Mouse (Mus musculus): ENCODE measurements at regions not wholly inside any gene's neighbourhood (a gene's known extent, or its start where the extent isn't known, plus 50 kb on each side); places are given as distances from the start of the nearest gene placed in this dataset.

- DNase-seq (ENCODE audit: low read depth), result no peak
These were observed 371.3 kb upstream of the Dynlrb2 start for GRCm38 (mm10) chr8:116133503-116133902.

DNA sequence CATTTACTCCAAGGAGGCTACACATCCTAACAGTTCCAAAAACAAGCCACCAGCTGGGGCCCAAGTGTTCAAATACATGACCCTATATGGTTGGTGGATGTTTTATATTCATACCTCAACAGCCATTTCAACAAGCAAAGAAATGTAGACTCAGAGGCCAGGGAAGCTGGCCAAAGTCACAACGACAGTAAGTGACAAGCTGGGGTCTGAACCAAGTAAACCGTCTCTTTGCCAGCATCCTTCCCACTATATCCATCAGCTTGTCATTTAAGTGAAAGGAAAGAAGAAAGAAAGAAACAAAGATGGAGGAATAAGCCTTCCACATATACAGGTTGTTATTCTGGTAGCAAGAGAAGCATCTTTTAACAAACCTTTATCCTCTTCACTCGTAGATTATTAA, 371.7 kb upstream of the Dynlrb2 start:
- no peak for DNase-seq (ENCODE audit: low read depth)

DNA sequence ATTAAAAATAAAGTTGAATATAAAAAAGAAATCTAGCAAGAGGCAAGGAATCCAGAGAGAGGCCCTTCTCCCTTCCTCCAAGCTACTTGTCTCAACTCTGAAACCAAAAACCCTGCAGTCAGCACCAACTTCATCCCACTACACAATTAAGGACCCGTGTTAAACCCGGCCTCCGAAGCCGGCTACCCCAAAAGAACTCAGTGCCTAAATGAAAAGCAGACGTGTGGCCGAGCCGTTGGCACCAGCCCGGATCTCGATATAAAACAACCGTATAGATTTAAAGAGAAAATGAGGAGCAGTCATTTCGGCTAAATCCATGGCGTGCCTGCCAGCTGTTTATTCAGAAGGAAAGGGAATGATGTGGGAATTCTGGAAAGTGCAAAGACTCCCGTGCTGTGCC, 384.7 kb upstream of the Dynlrb2 start:
- DNase-seq (ENCODE audit: low read depth), result no peak

GRCm38 (mm10) chr8:116117919-116118318, 386.9 kb upstream of the Dynlrb2 start:
- DNase-seq (ENCODE audit: low read depth), result no peak

DNA sequence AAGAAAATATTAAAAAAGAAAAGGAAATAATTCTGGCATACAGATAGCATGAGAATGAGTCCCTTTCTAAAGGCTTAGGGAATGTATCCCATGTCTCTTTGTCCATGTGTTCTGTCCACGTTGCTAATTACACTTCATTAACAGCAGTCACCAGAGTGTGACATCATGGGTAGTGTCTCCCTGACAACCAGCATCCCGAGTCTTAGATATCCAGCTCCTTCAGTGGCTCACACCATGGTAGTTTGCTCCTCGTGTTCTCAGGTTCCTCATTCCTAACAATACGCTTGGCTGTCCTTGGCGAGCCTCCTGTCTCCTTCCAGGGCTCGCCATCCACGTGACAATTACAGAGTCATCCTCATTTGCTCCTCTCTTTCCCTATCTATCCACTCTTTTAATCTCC, 388.1 kb upstream of the Dynlrb2 start:
- DNase-seq (ENCODE audit: low read depth), result no peak

DNA sequence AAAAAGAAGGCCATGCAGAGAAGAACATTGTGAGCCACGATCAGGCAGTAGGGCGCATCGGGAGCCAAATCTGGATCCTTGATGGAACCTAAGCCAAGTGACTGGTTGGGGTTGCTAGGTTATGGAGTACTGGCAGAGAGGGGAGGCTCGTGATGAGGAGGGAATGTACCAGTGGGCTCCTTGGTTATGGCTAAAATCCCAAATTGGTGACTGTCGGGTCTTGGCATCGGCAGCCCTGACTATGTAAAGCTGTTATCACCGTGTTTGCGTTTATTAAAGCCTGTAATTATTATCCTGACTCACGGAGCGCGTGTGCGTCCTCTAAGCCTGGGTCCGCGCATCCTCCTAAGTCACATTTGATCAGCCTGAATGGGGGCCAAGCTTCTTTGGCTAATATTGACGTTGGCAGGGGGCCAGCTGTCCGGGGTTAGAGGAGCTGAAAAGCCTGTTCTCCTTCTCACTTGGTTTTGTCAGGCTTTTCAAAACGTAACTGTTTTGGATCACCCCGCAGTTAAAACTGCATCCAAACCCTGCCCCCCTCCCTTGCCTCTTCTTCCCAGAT, 388.9 kb upstream of the Dynlrb2 start:
- DNase-seq (ENCODE audit: low read depth), result no peak

GRCm38 (mm10) chr8:116114978-116115377, 389.8 kb upstream of the Dynlrb2 start:
- no peak for DNase-seq (ENCODE audit: low read depth)

DNA sequence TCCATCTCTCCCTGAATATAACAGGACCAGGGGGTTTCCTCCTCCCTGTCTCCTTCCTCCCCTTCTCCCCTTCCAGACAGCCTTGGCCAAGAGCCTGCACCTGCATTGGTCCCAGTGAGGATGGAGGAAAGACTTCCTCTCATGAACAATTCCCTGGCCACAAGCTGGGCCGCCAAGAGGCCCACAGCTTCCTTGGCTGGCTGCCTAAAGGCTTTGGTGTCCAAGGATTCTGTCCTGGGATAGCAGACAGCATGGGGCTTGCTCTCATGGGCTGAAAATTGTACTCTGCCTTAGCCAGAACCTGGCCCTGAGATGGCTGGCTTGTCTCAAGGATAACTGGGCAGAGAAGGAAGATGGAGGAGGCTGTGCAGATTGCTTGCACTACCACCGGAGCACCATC, 390.3 kb upstream of the Dynlrb2 start:
- no peak for DNase-seq (ENCODE audit: low read depth)

DNA sequence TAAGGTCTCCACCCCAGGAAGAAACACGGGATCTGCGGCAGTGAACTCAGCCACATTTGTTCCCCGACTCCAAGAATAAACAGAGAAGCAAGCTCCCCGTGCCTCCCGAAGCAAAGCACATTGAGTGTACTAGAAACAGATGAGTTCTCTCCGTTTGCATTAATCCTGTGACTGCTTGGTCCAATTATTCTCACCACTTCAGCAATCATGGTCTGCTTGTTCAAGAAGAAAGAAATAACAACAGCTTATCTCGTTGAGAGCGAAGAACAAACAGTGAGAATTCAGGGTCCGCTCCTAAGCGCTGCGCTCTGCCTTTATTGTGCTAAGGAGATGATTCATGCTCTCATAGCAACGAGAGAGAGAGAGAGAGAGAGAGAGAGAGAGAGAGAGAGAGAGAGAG, 393.6 kb upstream of the Dynlrb2 start:
- no peak for DNase-seq (ENCODE audit: low read depth)

GRCm38 (mm10) chr8:116096666-116097065, 389.1 kb upstream of the Maf start:
- no peak for DNase-seq (ENCODE audit: low read depth)

GRCm38 (mm10) chr8:116083156-116083555, 375.6 kb upstream of the Maf start:
- no peak for DNase-seq (ENCODE audit: low read depth)

GRCm38 (mm10) chr8:116078849-116079407, 371.3 kb upstream of the Maf start:
- no peak for DNase-seq (ENCODE audit: low read depth)

DNA sequence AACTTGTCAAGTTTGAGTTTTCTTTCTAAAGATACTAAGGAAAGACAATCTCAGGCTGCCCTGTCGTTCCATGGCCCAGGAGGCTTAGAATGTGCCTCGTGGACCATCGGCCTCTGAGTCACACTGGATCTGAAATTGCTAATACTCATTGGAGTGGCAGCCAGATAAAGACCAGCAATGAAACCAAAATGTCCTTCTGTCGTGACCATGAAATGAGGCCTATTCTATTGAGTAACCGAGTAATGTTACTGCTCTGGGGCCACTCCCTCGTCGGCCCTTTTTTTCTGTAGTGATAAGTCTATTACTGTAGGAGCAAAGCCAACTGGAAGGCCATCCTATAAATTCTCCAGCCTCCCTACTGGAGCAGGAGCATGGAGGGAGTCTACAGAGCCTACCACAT, 363.9 kb upstream of the Maf start:
- no peak for DNase-seq (ENCODE audit: low read depth)

DNA sequence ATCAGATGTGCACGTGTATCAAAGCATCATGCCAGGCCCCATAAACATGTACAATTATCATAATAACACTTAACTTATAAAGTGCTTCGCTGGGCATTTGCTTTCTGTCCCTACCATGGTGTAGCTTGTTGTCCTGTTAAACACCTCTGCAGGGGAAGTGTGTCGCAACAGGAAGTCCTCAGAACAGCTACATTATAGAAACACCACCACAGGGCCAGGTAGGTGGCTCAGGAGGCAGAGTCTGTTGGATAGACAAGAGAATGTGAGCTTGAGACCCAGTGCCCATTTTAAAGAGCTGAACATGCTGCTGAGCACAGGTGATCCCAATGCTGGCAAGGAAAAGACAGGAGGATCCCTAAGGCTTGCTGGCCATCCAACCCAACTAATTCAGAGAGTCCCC, 361.9 kb upstream of the Maf start:
- no peak for DNase-seq (ENCODE audit: low read depth)

DNA sequence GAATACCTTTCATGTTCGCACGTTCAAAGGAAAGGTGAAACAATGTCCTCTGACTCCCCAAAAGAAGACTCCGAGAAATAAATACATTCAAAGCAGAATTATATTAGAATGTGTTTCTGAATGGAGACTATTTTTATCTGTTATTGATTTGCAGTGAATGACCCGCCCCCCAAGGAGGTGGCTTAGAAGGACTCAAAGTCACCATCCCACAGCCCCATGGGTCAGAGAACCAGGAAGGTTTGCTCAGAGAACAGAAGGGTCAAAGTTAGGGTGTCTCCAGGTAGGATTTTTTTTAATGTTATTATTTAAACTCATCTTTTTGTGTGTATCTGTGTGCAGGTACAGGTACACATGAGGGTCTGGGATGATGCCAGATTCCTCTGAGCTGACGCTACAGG, 360.4 kb upstream of the Maf start:
- DNase-seq (ENCODE audit: low read depth), result no peak

DNA sequence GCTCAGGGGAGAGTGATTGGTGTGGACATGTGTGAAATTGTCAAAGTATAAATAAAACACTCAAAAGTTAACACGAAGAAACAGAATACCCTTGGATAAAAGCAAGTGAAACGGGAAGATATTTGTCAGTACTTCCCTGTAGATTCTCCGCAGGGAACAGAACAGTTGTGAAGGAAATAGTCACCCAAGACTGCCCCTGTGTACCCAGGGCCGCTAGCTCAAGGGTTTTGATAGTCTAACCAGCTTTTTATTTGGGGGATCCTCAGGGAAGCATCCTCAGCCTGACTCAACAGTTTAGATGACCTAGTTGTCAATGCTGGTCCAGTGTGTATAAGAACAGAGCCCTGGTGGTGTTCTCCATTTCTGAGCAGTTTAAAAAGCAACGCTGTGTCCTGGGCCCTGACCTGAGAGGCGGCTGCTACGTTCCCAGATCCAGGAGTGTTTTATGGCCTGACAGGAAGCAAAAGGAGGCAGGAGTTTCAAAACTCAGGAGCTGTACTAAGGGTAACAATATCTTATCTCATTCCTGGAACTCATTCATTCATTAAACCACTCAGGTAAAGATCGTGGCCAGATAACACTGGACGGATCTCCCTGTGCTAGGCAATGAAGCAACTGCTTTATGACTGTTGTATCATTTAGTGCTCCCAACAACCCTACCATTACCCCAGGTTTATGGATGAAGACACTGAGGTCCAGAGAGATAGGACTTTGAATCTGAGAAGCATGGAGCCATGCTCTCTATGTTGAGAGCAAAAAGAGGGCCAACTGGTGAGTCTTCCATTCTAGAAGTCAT, 359.8 kb upstream of the Maf start:
- no peak for DNase-seq (ENCODE audit: low read depth)

DNA sequence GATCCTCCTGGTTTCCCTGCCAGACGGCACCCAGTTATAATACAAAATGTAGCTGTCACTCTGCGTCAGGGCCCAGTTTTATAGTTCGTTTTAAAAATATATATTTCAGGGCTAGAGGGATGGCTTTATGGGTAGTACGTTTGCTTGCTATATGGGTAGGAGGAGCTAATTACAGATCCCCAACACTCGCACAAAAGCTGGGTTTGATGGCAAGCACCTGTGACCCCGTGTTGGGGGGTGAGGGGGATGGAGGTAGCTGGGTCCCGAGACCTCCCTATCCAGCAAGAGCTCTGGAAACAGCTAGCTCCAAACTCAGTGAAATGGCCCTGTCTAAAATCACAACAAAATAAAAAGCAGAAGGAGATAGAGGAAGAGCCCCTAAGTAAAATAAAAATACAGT, 358.3 kb upstream of the Maf start:
- no peak for DNase-seq (ENCODE audit: low read depth)

DNA sequence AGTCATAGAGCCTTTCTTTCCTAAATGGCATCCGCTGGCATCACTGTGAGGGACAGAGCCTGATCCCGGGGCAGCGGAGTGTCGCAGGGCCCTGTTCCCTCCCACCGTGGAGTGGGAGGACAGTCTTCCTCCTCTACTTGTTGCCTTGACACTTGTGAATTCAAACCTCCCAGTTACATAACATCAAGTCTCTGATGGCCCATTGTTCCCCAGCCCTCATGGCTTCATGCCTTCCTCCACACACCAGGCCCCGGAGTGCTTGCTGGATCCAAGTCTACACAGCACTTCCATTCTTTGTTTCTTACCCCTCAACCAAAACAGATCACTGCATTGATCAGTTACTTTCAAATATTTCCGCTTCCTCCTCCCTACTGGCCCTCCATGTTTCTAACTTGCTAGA, 357.7 kb upstream of the Maf start:
- no peak for DNase-seq (ENCODE audit: low read depth)

GRCm38 (mm10) chr8:116064562-116064961, 357.0 kb upstream of the Maf start:
- DNase-seq (ENCODE audit: low read depth), result no peak

GRCm38 (mm10) chr8:116063541-116063940, 355.9 kb upstream of the Maf start:
- no peak for DNase-seq (ENCODE audit: low read depth)

- DNase-seq (ENCODE audit: low read depth), result no peak
These were observed 345.9 kb upstream of the Maf start for GRCm38 (mm10) chr8:116053483-116053882.

GRCm38 (mm10) chr8:116053043-116053442, 345.4 kb upstream of the Maf start:
- DNase-seq (ENCODE audit: low read depth), result no peak

DNA sequence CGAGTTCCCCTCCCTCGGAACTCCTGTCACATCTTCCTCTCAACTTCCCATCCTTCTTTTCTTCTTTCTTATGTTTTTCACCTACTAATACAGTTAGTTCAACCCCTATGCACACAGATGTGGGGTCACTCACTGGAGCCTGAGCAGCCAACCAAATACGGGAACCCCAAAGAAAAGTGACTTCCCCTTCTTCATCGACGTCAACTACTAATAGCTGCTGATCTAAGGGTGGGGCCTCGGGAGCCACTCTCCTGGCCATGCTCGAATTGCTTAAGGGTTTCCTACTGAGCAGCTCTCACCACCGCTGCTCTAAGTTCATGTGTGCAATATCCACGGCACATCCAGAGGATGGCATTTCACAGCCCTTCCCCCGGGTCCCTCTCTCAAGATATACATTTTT, 340.9 kb upstream of the Maf start:
- no peak for DNase-seq (ENCODE audit: low read depth)

DNA sequence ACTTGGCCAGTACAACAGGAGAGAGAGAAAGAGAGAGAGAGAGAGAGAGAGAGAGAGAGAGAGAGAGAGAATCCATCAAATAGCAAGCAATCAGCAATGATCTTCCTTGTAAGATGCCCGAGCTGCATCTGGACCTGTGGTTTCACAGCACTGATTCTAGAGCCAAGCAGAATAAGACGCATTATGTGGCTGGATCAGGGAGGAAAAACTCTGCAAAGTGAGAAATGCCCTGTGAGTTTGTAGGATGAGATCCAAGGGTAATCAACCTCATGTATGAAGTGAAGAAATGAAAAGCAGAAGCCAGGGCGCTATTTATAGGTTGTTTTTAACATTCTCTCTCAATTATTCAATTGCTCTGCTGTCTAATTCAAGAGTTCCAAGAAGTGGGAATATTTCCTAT, 339.3 kb upstream of the Maf start:
- no peak for DNase-seq (ENCODE audit: low read depth)

Measured in induced T-regulatory cell, adult 2 months (primary cell).